Mouse (Mus musculus) erythroblast, embryonic 14.5 days (primary cell): ENCODE measurements around the gene Csnk1g1.

Experiments
- GATA1 ChIP-seq: IDR thresholded peaks from 2 replicates; pipeline ENCODE4 v1.6.1; 2012; ENCODE audit warnings: low read length, inconsistent platforms, mixed read lengths
- TAL1 ChIP-seq: IDR thresholded peaks from 3 replicates; pipeline ENCODE4 v1.6.1; 2012; ENCODE audit warnings: low read length, inconsistent platforms, mixed read lengths

GRCm38 (mm10) chr9:66051493-66051892, 142.8 kb downstream of the Csnk1g1 start:
- TF ChIP-seq GATA1 (no peak), TAL1 (no peak)
